Mouse (Mus musculus) ES-E14 (cell line): ENCODE measurements around the gene Arl5c.

Experiments
- CHD2 ChIP-seq: IDR thresholded peaks from 2 replicates; pipeline ENCODE4 v1.6.1; 2014; ENCODE audit warnings: mild to moderate bottlenecking, low read depth, low read length, inconsistent platforms
- HCFC1 ChIP-seq: IDR thresholded peaks from 2 replicates; pipeline ENCODE4 v1.6.1; 2012; ENCODE audit warnings: low read length, inconsistent platforms, borderline replicate concordance; ENCODE audit not compliant: insufficient read depth
- MAFK ChIP-seq: IDR thresholded peaks from 2 replicates; pipeline ENCODE4 v1.6.1; 2014; ENCODE audit warnings: mild to moderate bottlenecking, low read depth, low read length, inconsistent platforms; ENCODE audit not compliant: insufficient read depth
- ZC3H11A ChIP-seq: IDR thresholded peaks from 2 replicates; pipeline ENCODE4 v1.6.1; 2012; ENCODE audit warnings: low read depth, mild to moderate bottlenecking, inconsistent platforms, low read length, borderline replicate concordance
- ZNF384 ChIP-seq: IDR thresholded peaks from 2 replicates; pipeline ENCODE4 v1.6.1; 2012; ENCODE audit warnings: low read depth, low read length, inconsistent platforms

DNA sequence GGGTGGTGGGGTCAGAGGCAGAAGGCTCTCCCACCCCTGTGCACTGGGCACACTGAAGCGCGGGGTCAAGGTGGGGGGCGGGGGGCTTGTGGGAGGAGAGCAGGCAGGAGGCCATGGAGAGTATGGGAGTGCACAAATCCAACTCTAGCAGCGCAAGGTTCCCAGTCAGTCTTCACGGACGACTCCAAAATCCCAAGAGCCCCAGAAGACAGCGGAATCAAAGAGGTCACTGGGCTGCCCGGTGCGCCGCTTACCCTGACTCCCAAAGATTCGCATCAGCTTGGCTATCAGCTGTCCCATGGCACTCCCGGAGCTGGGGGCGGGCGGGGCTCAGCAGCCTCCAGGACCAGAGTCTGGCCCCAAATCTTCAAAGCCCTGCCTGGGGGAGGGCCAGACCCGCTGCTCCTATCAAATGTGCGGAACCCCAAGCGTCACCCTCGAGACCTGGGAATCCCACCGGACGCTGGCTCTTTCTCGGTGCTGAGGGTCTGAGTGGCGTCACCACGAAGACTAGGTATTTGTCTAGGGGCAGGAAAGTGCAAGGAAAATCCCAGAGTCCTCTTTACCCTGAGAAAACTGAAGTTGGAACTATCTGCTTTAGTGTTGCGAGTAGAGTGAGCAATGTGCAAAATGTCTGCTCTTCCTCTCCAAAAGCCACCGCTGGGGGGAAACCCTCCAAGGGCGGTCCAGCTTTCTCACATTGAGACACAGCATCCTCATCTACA, at the start of gene Arl5c:
- TF ChIP-seq ZC3H11A = no peak
- TF ChIP-seq MAFK = no peak
- TF ChIP-seq HCFC1 = no peak
- TF ChIP-seq CHD2 = no peak
- no peak for TF ChIP-seq ZNF384
